Comparison of ENCODE assay signal across 7 mouse cellular contexts in the genomic region with DNA sequence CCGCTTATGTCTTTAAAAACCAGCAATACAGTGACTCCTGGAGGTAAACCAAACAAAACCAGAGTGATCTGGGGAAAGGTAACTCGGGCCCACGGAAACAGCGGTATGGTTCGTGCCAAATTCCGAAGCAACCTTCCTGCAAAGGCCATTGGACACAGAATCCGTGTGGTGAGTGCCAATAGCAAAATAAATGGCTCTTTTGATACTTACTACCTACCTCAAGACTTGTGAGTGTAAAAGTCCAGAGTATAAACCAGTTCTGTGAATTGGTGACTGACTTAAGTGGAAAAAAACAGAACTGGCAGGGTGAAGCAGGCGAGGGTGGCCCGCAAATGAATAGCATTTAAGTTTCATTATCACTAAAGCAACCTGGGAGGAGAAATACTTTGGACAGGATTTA. TPM values are rescaled to one million over a fixed set of nuclear protein-coding genes. Genes with fewer than 3 reads are reported as not detected.
DNase-seq lines count a peak whose midpoint lies in the region; ATAC-seq and TF ChIP-seq lines count a peak whose summit lies in the region.
"Not testable (repeated sequence)": the region's sequence is repeated elsewhere in the genome, so short reads cannot be mapped to it uniquely, and the experiment has no call there.

No protein-coding gene starts in this region.

- WGBS in embryonic facial prominence, embryonic 13.5 days = 89% methylated on average over 9 of the region's 9 CpGs
- 86% methylated on average over 9 of the region's 9 CpGs for WGBS in intestine, embryonic 14.5 days
- WGBS in kidney, embryonic 15.5 days = 87% methylated on average over 9 of the region's 9 CpGs
- WGBS in liver, embryonic 13.5 days (ENCODE audit: insufficient replicate concordance) = 83% methylated on average over 9 of the region's 9 CpGs
- WGBS in midbrain, embryonic 10.5 days = 93% methylated on average over 9 of the region's 9 CpGs

- H3K4me2 ChIP-seq in embryonic facial prominence, embryonic 13.5 days = peak overlapping the region; percentile 72; the same call in 1 of the 2 replicates
- peak overlapping the region; percentile 79; the same call in 1 of the 2 replicates for H3K4me2 ChIP-seq in intestine, embryonic 14.5 days (ENCODE audit: low read length)
- H3K4me2 ChIP-seq in kidney, embryonic 15.5 days = not testable (repeated sequence)
- peak overlapping the region; percentile 72 for H3K4me2 ChIP-seq in liver, embryonic 13.5 days

- H3K9me3 ChIP-seq in ES-Bruce4 (replicated peaks; ENCODE audit: control insufficient read depth, insufficient read depth, low read length, poor library complexity, severe bottlenecking); embryonic facial prominence, embryonic 13.5 days; intestine, embryonic 14.5 days (ENCODE audit: control insufficient read depth, low read length); kidney, embryonic 15.5 days (replicated peaks); liver, embryonic 13.5 days (replicated peaks); midbrain, embryonic 10.5 days (replicated peaks): not testable (repeated sequence)

- peak overlapping the region; percentile 96 for H3K9ac ChIP-seq in ES-Bruce4 (ENCODE audit: low read depth, poor library complexity, severe bottlenecking)
- H3K9ac ChIP-seq in embryonic facial prominence, embryonic 13.5 days; intestine, embryonic 14.5 days (ENCODE audit: low read length); kidney, embryonic 15.5 days: not testable (repeated sequence)
- peak overlapping the region; percentile 96 for H3K9ac ChIP-seq in liver, embryonic 13.5 days

- ATAC-seq in embryonic facial prominence, embryonic 13.5 days (ENCODE audit: insufficient number of reproducible peaks, insufficient read depth, low FRiP score, low TSS enrichment, low read depth); intestine, embryonic 14.5 days (replicated peaks; ENCODE audit: low FRiP score, low TSS enrichment, low read depth); kidney, embryonic 15.5 days (replicated peaks; ENCODE audit: low FRiP score); liver, embryonic 13.5 days (ENCODE audit: low read depth): not testable (repeated sequence)

- not testable (repeated sequence) for H3K4me1 ChIP-seq in ES-Bruce4 (ENCODE audit: control insufficient read depth, insufficient read depth, low read length)
- H3K4me1 ChIP-seq in embryonic facial prominence, embryonic 13.5 days = peaks cover 36% of the 10 kb centered on the region
- peaks cover 15% of the 10 kb centered on the region; the same call in 1 of the 2 replicates for H3K4me1 ChIP-seq in intestine, embryonic 14.5 days (replicated peaks; ENCODE audit: control insufficient read depth, insufficient read depth, low read length)
- peaks cover 40% of the 10 kb centered on the region for H3K4me1 ChIP-seq in kidney, embryonic 15.5 days
- H3K4me1 ChIP-seq in liver, embryonic 13.5 days (replicated peaks) = peaks cover 56% of the 10 kb centered on the region
- H3K4me1 ChIP-seq in midbrain, embryonic 10.5 days = peaks cover 41% of the 10 kb centered on the region

- H3K27me3 ChIP-seq in ES-Bruce4 (ENCODE audit: control insufficient read depth, insufficient read depth, low read length, poor library complexity, severe bottlenecking); embryonic facial prominence, embryonic 13.5 days; intestine, embryonic 14.5 days (replicated peaks; ENCODE audit: control insufficient read depth, insufficient read depth, low read length); kidney, embryonic 15.5 days; liver, embryonic 13.5 days; midbrain, embryonic 10.5 days (ENCODE audit: low read depth, poor library complexity, severe bottlenecking): not testable (repeated sequence)

- H3K27ac ChIP-seq in ES-Bruce4 (ENCODE audit: insufficient read depth, low read length) = peak overlapping the region; percentile 39; the same call in 1 of the 2 replicates
- H3K27ac ChIP-seq in embryonic facial prominence, embryonic 13.5 days; intestine, embryonic 14.5 days (ENCODE audit: low read depth); kidney, embryonic 15.5 days; midbrain, embryonic 10.5 days (replicated peaks): not testable (repeated sequence)
- 0 out of 2 replicates have a peak overlapping the region, but pooled peaks have one; percentile 37 for H3K27ac ChIP-seq in liver, embryonic 13.5 days

- not testable (repeated sequence) for H3K4me3 ChIP-seq in ES-Bruce4 (ENCODE audit: low read depth, low read length); embryonic facial prominence, embryonic 13.5 days; intestine, embryonic 14.5 days (ENCODE audit: low read depth, low read length)
- H3K4me3 ChIP-seq in kidney, embryonic 15.5 days (replicated peaks) = peak overlapping the region; percentile 97; the same call in 1 of the 2 replicates
- peak overlapping the region; percentile 80 for H3K4me3 ChIP-seq in liver, embryonic 13.5 days (replicated peaks)
- peak overlapping the region; percentile 90; the same call in 1 of the 2 replicates for H3K4me3 ChIP-seq in midbrain, embryonic 10.5 days

- H3K36me3 ChIP-seq in ES-Bruce4 (ENCODE audit: control insufficient read depth, insufficient read depth, low read length, poor library complexity, severe bottlenecking) = peaks cover 39% of the 10 kb centered on the region
- peaks cover 31% of the 10 kb centered on the region for H3K36me3 ChIP-seq in embryonic facial prominence, embryonic 13.5 days
- H3K36me3 ChIP-seq in intestine, embryonic 14.5 days (ENCODE audit: control insufficient read depth, insufficient read depth, low read length) = peaks cover 33% of the 10 kb centered on the region
- peaks cover 33% of the 10 kb centered on the region for H3K36me3 ChIP-seq in kidney, embryonic 15.5 days
- H3K36me3 ChIP-seq in liver, embryonic 13.5 days = peaks cover 32% of the 10 kb centered on the region
- H3K36me3 ChIP-seq in midbrain, embryonic 10.5 days = peaks cover 36% of the 10 kb centered on the region

- peak; percentile 50 for DNase-seq in heart, adult 11 months
- DNase-seq in intestine, embryonic 14.5 days (ENCODE audit: low spot score); liver, embryonic 13.5 days; midbrain, embryonic 10.5 days (ENCODE audit: low spot score): not testable (repeated sequence)

- TF ChIP-seq EP300 in ES-Bruce4 (IDR thresholded peaks at IDR 0.05; ENCODE audit: insufficient read depth, low read depth, low read length) = not testable (repeated sequence)

- TF ChIP-seq POLR2A in ES-Bruce4 (IDR thresholded peaks at IDR 0.05; ENCODE audit: insufficient read depth, low read length) = not testable (repeated sequence)

- not testable (repeated sequence) for TF ChIP-seq CTCF in ES-Bruce4 (IDR thresholded peaks at IDR 0.05; ENCODE audit: low read depth, low read length)

RNA-seq across cellular contexts. Expression of a gene that starts 2.4 kb away (rescaled TPM):
- polyA plus RNA-seq in ES-Bruce4 (2011; ENCODE audit: insufficient read depth, insufficient read length, low read depth, missing spikeins) = 1,375 and 1,499 TPM in 2 replicates
- polyA plus RNA-seq in embryonic facial prominence, embryonic 13.5 days (2015; fragmentation: Nextera tagmentation; extraction: Ambion mirVana) = 1,031 and 1,064 TPM in 2 replicates
- polyA plus RNA-seq in intestine, embryonic 14.5 days (2014; fragmentation: Nextera tagmentation; extraction: Ambion mirVana) = 1,142 and 1,206 TPM in 2 replicates
- polyA plus RNA-seq in kidney, embryonic 15.5 days (2015; fragmentation: Nextera tagmentation; extraction: Ambion mirVana) = 999 and 1,117 TPM in 2 replicates
- 892 and 922 TPM in 2 replicates for polyA plus RNA-seq in liver, embryonic 13.5 days (2015; fragmentation: Nextera tagmentation; extraction: Ambion mirVana)
- 787 and 975 TPM in 2 replicates for polyA plus RNA-seq in midbrain, embryonic 10.5 days (2016; fragmentation: Nextera tagmentation; extraction: Ambion mirVana)

RNA-seq across cellular contexts. Expression of a gene that starts 2.6 kb away (rescaled TPM):
- 18.0 and 19.8 TPM in 2 replicates for polyA plus RNA-seq in ES-Bruce4 (2011; ENCODE audit: insufficient read depth, insufficient read length, low read depth, missing spikeins)
- 2.1 and 4.0 TPM in 2 replicates for polyA plus RNA-seq in embryonic facial prominence, embryonic 13.5 days (2015; fragmentation: Nextera tagmentation; extraction: Ambion mirVana)
- 1.2 and 2.8 TPM in 2 replicates for polyA plus RNA-seq in intestine, embryonic 14.5 days (2014; fragmentation: Nextera tagmentation; extraction: Ambion mirVana)
- polyA plus RNA-seq in kidney, embryonic 15.5 days (2015; fragmentation: Nextera tagmentation; extraction: Ambion mirVana) = 3.9 and 4.2 TPM in 2 replicates
- polyA plus RNA-seq in liver, embryonic 13.5 days (2015; fragmentation: Nextera tagmentation; extraction: Ambion mirVana) = 0.82 and 0.97 TPM in 2 replicates
- polyA plus RNA-seq in midbrain, embryonic 10.5 days (2016; fragmentation: Nextera tagmentation; extraction: Ambion mirVana) = 3.9 and 4.5 TPM in 2 replicates

RNA-seq across cellular contexts. Expression of a gene that starts 3.7 kb away (rescaled TPM):
- 3.2 and 5.4 TPM in 2 replicates for polyA plus RNA-seq in ES-Bruce4 (2011; ENCODE audit: insufficient read depth, insufficient read length, low read depth, missing spikeins)
- 1.4 and 3.9 TPM in 2 replicates for polyA plus RNA-seq in embryonic facial prominence, embryonic 13.5 days (2015; fragmentation: Nextera tagmentation; extraction: Ambion mirVana)
- 3.3 and 4.1 TPM in 2 replicates for polyA plus RNA-seq in intestine, embryonic 14.5 days (2014; fragmentation: Nextera tagmentation; extraction: Ambion mirVana)
- polyA plus RNA-seq in kidney, embryonic 15.5 days (2015; fragmentation: Nextera tagmentation; extraction: Ambion mirVana) = 2.3 and 4.1 TPM in 2 replicates
- polyA plus RNA-seq in liver, embryonic 13.5 days (2015; fragmentation: Nextera tagmentation; extraction: Ambion mirVana) = 0.43 and 0.71 TPM in 2 replicates
- 3.8 and 3.9 TPM in 2 replicates for polyA plus RNA-seq in midbrain, embryonic 10.5 days (2016; fragmentation: Nextera tagmentation; extraction: Ambion mirVana)
